Mouse (Mus musculus) embryonic fibroblast, embryonic 13.5 days (primary cell): ENCODE results near the gene Emx2.

ENCODE experiments used
- CTCF ChIP-seq: IDR thresholded peaks from 2 replicates; pipeline ENCODE4 v1.5.1; 2011; ENCODE audit warnings: mild to moderate bottlenecking, control low read depth, low read length, moderate library complexity, borderline replicate concordance; ENCODE audit not compliant: insufficient read depth
- POLR2A ChIP-seq: IDR thresholded peaks from 2 replicates; pipeline ENCODE4 v1.6.1; 2011; ENCODE audit warnings: low read depth, mild to moderate bottlenecking, control low read depth, low read length, moderate library complexity

GRCm38 (mm10) chr19:59459811-59460241 lies 1.7 kb downstream of the Emx2 start:
- TF ChIP-seq CTCF, result no peak
- no peak for TF ChIP-seq POLR2A
